Mouse (Mus musculus): ENCODE results near the gene Anks4b. TPM values are rescaled to one million over a fixed set of nuclear protein-coding genes. Genes with fewer than 3 reads are reported as not detected.

Gene Anks4b
- total and polyA plus RNA-seq, 2 experiments from 2014 or later = not detected

DNA sequence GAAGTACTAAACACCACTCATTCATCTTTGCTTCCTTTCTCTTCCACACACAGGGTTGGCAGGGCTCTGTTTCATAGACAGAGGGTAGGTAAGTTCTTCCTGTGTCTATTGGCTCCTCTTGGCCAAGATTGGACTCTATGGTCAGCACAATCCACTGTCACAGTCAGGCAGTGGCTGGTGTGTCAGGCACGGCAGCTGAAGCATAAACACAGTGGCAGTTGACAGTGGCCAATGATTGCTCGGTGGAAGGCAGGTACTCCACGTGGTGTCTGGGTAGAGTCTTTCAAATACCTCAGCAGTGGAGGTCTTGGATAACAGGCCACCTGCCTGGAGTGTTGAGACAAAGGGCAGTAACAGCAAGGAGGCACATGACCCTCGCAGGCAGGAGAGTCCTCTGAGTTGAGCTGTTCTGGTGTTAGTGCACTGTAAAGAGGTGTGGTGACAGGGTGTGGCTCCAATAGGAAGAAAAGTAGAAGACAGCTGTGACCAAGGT lies 15.5 kb upstream of the Anks4b start:
- Histone ChIP-seq H3K36me3 (replicated peaks; ENCODE audit: control insufficient read depth, insufficient read depth, low read length) (no peaks in the 10 kb centered on the region), H3K27me3 (ENCODE audit: control insufficient read depth, insufficient read depth, low read length) (no peaks in the 10 kb centered on the region), H3K9ac (replicated peaks; ENCODE audit: low read depth, low read length) (no peak overlapping the region), H3K4me3 (ENCODE audit: low read depth, low read length) (no peak overlapping the region), H3K9me3 (replicated peaks; ENCODE audit: control insufficient read depth, low read length) (no peaks in the 10 kb centered on the region), H3K4me2 (ENCODE audit: low read depth, low read length) (no peak overlapping the region), H3K4me1 (ENCODE audit: control insufficient read depth, insufficient read depth) (no peaks in the 10 kb centered on the region), H3K27ac (ENCODE audit: low read depth) (no peak overlapping the region)
- no peak for TF ChIP-seq CTCF (IDR thresholded peaks at IDR 0.05; ENCODE audit: low read depth)
- no peak for TF ChIP-seq EP300 (IDR thresholded peaks at IDR 0.05; ENCODE audit: low read depth)
- DNase-seq (ENCODE audit: low spot score) (no peak), ATAC-seq (ENCODE audit: insufficient read depth, low read depth) (no peak)
- WGBS = 36% methylated on average over 4 of the region's 4 CpGs

GRCm38 (mm10) chr7:120163581-120164251 lies 9.9 kb upstream of the Anks4b start:
- Histone ChIP-seq H3K27me3 (ENCODE audit: control insufficient read depth, insufficient read depth, low read length) (no peaks in the 10 kb centered on the region), H3K9me3 (replicated peaks; ENCODE audit: control insufficient read depth, low read length) (no peaks in the 10 kb centered on the region), H3K9ac (replicated peaks; ENCODE audit: low read depth, low read length) (no peak overlapping the region), H3K4me2 (ENCODE audit: low read depth, low read length) (no peak overlapping the region), H3K36me3 (replicated peaks; ENCODE audit: control insufficient read depth, insufficient read depth, low read length) (no peaks in the 10 kb centered on the region), H3K4me3 (ENCODE audit: low read depth, low read length) (no peak overlapping the region), H3K27ac (ENCODE audit: low read depth) (no peak overlapping the region), H3K4me1 (ENCODE audit: control insufficient read depth, insufficient read depth) (no peaks in the 10 kb centered on the region)
- WGBS = 79% methylated on average over 11 of the region's 11 CpGs
- DNase-seq (ENCODE audit: low spot score) = no peak
- no peak for TF ChIP-seq EP300 (IDR thresholded peaks at IDR 0.05; ENCODE audit: low read depth)
- ATAC-seq (ENCODE audit: insufficient read depth, low read depth) = no peak

DNA sequence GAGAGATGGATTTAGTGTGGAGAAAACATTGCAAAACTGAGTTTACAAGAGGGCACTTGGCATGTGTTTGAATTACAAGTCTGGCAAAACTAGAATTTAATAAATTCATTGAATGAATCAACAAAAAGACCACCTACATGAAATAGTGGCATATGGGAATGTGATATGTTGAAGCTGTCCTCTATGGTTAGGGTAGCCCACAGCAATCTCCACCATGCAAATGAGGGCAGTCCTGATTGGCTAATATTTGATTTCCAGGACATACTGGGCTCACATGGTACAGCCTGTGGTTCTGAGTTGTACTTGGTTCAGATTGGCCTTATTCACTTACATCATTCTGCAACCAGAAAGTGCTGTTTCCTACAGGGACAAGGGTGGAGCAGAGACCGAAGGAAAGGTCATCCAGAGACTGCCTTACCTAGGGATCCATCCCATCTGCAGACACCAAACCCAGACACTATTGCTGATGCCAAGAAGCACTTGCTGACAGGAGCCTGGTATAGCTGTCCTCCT lies 1.4 kb upstream of the Anks4b start:
- no peak overlapping the region for H3K27ac ChIP-seq (ENCODE audit: low read depth)
- DNase-seq (ENCODE audit: low spot score) (no peak), ATAC-seq (ENCODE audit: insufficient read depth, low read depth) (no peak)
- WGBS = 71% methylated on average over 1 of the region's 1 CpGs
- no peak overlapping the region for H3K4me3 ChIP-seq (ENCODE audit: low read depth, low read length)
- no peak overlapping the region for H3K9ac ChIP-seq (replicated peaks; ENCODE audit: low read depth, low read length)
- no peaks in the 10 kb centered on the region for H3K36me3 ChIP-seq (replicated peaks; ENCODE audit: control insufficient read depth, insufficient read depth, low read length)
- H3K4me2 ChIP-seq (ENCODE audit: low read depth, low read length) = no peak overlapping the region
- H3K9me3 ChIP-seq (replicated peaks; ENCODE audit: control insufficient read depth, low read length) = no peaks in the 10 kb centered on the region
- TF ChIP-seq EP300 (IDR thresholded peaks at IDR 0.05; ENCODE audit: low read depth) (no peak), CTCF (IDR thresholded peaks at IDR 0.05; ENCODE audit: low read depth) (no peak)
- H3K27me3 ChIP-seq (ENCODE audit: control insufficient read depth, insufficient read depth, low read length) = no peaks in the 10 kb centered on the region
- no peaks in the 10 kb centered on the region for H3K4me1 ChIP-seq (ENCODE audit: control insufficient read depth, insufficient read depth)

DNA sequence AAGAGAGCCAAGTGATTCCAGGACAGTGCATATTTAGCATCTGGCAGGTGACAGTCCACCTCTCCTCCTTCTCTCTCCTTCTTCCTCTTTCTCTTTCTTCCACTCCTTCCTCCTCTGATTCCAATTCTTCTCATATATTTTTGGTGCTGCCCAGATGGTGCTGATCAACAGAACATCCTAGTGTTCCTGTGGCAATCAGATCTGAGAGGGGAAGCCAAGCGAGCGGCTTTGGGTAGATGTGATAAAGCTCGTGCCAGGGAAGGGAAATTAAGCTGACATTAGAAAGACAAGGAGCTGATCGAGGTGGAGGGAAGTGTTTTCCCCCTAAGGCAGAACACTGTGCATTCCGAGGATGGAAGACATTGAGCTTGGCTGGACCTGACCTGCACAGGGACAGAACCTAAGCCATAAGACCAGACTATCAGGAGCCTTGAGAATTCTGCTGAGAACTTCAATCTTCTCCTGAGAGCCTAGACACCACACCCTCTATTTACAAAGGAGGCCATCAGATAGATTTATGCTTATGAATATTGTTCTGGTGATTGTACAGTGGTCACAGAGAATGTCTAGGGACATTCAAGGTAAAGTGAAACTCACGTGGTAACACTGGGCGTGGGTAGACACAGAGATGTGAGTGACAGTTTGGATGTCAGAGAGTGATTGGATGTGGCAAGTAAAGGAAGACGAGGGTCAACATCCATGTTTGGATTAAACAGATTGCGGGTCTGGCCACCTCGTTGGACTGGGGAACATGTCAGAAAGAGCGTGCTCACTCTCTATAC lies 1.3 kb downstream of the Anks4b start:
- no peak overlapping the region for H3K27ac ChIP-seq (ENCODE audit: low read depth)
- no peaks in the 10 kb centered on the region for H3K4me1 ChIP-seq (ENCODE audit: control insufficient read depth, insufficient read depth)
- TF ChIP-seq EP300 (IDR thresholded peaks at IDR 0.05; ENCODE audit: low read depth) = no peak
- no peak for TF ChIP-seq CTCF (IDR thresholded peaks at IDR 0.05; ENCODE audit: low read depth)
- H3K4me3 ChIP-seq (ENCODE audit: low read depth, low read length) = no peak overlapping the region
- no peaks in the 10 kb centered on the region for H3K27me3 ChIP-seq (ENCODE audit: control insufficient read depth, insufficient read depth, low read length)
- no peak overlapping the region for H3K4me2 ChIP-seq (ENCODE audit: low read depth, low read length)
- ATAC-seq (ENCODE audit: insufficient read depth, low read depth) (no peak), DNase-seq (ENCODE audit: low spot score) (no peak)
- no peaks in the 10 kb centered on the region for H3K36me3 ChIP-seq (replicated peaks; ENCODE audit: control insufficient read depth, insufficient read depth, low read length)
- H3K9ac ChIP-seq (replicated peaks; ENCODE audit: low read depth, low read length) = no peak overlapping the region
- H3K9me3 ChIP-seq (replicated peaks; ENCODE audit: control insufficient read depth, low read length) = no peaks in the 10 kb centered on the region
- 73% methylated on average over 11 of the region's 11 CpGs for WGBS

DNA sequence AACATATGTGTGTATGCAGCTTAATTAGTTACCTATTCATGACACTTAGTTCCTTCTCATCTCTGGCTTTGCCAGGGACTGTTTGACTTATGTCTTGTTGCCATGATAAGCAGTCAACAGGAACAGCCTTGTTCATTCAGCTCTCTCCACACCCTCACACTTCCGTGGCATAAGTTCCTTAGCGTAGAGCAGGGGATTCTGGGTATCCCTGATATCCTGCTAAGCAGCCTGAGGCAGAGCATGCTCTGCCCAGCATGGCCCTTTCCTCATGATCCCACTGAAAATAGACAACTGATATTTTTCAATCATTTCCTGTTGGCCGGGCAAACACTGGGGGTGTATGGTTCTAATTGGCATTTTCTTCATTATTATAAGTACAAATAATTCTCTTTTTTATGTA lies 4.0 kb downstream of the Anks4b start:
- Histone ChIP-seq H3K36me3 (replicated peaks; ENCODE audit: control insufficient read depth, insufficient read depth, low read length) (no peaks in the 10 kb centered on the region), H3K27ac (ENCODE audit: low read depth) (no peak overlapping the region), H3K4me3 (ENCODE audit: low read depth, low read length) (no peak overlapping the region), H3K4me2 (ENCODE audit: low read depth, low read length) (no peak overlapping the region), H3K9me3 (replicated peaks; ENCODE audit: control insufficient read depth, low read length) (no peaks in the 10 kb centered on the region), H3K27me3 (ENCODE audit: control insufficient read depth, insufficient read depth, low read length) (no peaks in the 10 kb centered on the region), H3K9ac (replicated peaks; ENCODE audit: low read depth, low read length) (no peak overlapping the region), H3K4me1 (ENCODE audit: control insufficient read depth, insufficient read depth) (no peaks in the 10 kb centered on the region)
- DNase-seq (ENCODE audit: low spot score) (no peak), ATAC-seq (ENCODE audit: insufficient read depth, low read depth) (no peak)
- 57% methylated on average over 3 of the region's 3 CpGs for WGBS
- TF ChIP-seq EP300 (IDR thresholded peaks at IDR 0.05; ENCODE audit: low read depth) (no peak), CTCF (IDR thresholded peaks at IDR 0.05; ENCODE audit: low read depth) (no peak)

Measured in heart, postnatal 0 days (tissue).